Mouse (Mus musculus) midbrain, postnatal 0 days (tissue): ENCODE results near the gene Rftn1. TPM values are rescaled to one million over a fixed set of nuclear protein-coding genes. Genes with fewer than 3 reads are reported as not detected.

Experiments
- ATAC-seq: fragments of 200-750 bp; cut with Nextera tagmentation; 2 replicates; pipeline ENCODE4 v1.8.0; 2017; ENCODE audit warnings: moderate number of reproducible peaks, mild to moderate bottlenecking, moderate TSS enrichment, moderate library complexity; ENCODE audit not compliant: low FRiP score
- DNase-seq: peaks from one replicate; pipeline ENCODE4 v3.0.0-alpha.2; 2015; ENCODE audit warnings: low spot score
- H3K27ac ChIP-seq: fragments of 300-500 bp; sonication (generic); 2 replicates; pipeline ENCODE4 v1.5.1; 2014; ENCODE audit warnings: low read depth, mild to moderate bottlenecking, low read length, mixed read lengths
- H3K27me3 ChIP-seq: fragments of 300-500 bp; sonication (generic); 2 replicates; pipeline ENCODE4 v1.6.1; 2014; ENCODE audit warnings: low read length, control low read depth, mixed read lengths; ENCODE audit not compliant: insufficient read depth
- H3K36me3 ChIP-seq: fragments of 300-500 bp; sonication (generic); 2 replicates; pipeline ENCODE4 v1.6.1; 2014; ENCODE audit warnings: low read length, control low read depth, mixed read lengths; ENCODE audit not compliant: insufficient read depth
- H3K4me1 ChIP-seq: fragments of 300-500 bp; sonication (generic); 2 replicates; pipeline ENCODE4 v1.6.1; 2014; ENCODE audit warnings: mild to moderate bottlenecking, control low read depth, antibody characterized with exemption, low read length, mixed read lengths; ENCODE audit not compliant: insufficient read depth
- H3K4me2 ChIP-seq: fragments of 300-500 bp; sonication (generic); 2 replicates; pipeline ENCODE4 v1.6.1; 2014; ENCODE audit warnings: low read depth, mild to moderate bottlenecking, low read length, mixed read lengths; ENCODE audit not compliant: poor library complexity, severe bottlenecking
- H3K4me3 ChIP-seq: fragments of 300-500 bp; sonication (generic); 2 replicates; pipeline ENCODE4 v1.5.1; 2014; ENCODE audit warnings: low read depth, mild to moderate bottlenecking, low read length, moderate library complexity
- H3K9ac ChIP-seq: fragments of 300-500 bp; sonication (generic); replicated peaks from 2 replicates; pipeline ENCODE4 v1.6.1; 2014; ENCODE audit warnings: mild to moderate bottlenecking, low read length, moderate library complexity, mixed read lengths; ENCODE audit not compliant: poor library complexity, severe bottlenecking
- H3K9me3 ChIP-seq: fragments of 300-500 bp; sonication (generic); 2 replicates; pipeline ENCODE4 v1.6.1; 2016; ENCODE audit warnings: low read length, control low read depth
- CTCF ChIP-seq: IDR thresholded peaks from 2 replicates; pipeline ENCODE4 v1.5.1; 2016; ENCODE audit warnings: antibody characterized with exemption, mild to moderate bottlenecking
- WGBS: fragments of 180-500 bp; shearing (Covaris S2); extraction: QIAGEN DNeasy Blood & Tissue Kit; methylation state at CpG from one replicate; pipeline ENCODE4 v1.1.7; 2014; 5-methylcytosine and 5-hydroxymethylcytosine counted together
- polyA plus RNA-seq: library from polyadenylated mRNA; unstranded; fragments of >200 nt; fragmentation: Nextera tagmentation; extraction: Ambion mirVana; gene quantifications from 2 replicates; pipeline ENCODE4 v1.2.1, GENCODE M21; 2015
- total RNA-seq: library from RNA; depleted of rRNA; stranded (reverse); fragments of >200 nt; gene quantifications from 2 replicates; pipeline ENCODE4 v1.2.3, GENCODE M21; 2014

Rftn1 gene
- total and polyA plus RNA-seq, 2 experiments from 2014 or later, result 28.2 to 46.4 TPM

- no peaks in the 10 kb centered on the region for H3K4me1 ChIP-seq
- ATAC-seq, result no peak
- TF ChIP-seq CTCF, result no peak
- H3K4me3 ChIP-seq, result no peak overlapping the region
- no peaks in the 10 kb centered on the region for H3K9me3 ChIP-seq
- H3K27ac ChIP-seq, result no peak overlapping the region
- no peak overlapping the region for H3K9ac ChIP-seq
- DNase-seq, result no peak
- 87% methylated on average over 4 of the region's 4 CpGs for WGBS
- no peaks in the 10 kb centered on the region for H3K36me3 ChIP-seq
- H3K27me3 ChIP-seq, result no peaks in the 10 kb centered on the region
- H3K4me2 ChIP-seq, result no peak overlapping the region
Observed at GRCm38 (mm10) chr17:50061446-50061845, 129.0 kb downstream of the Rftn1 start.

- Histone ChIP-seq H3K9ac (no peak overlapping the region), H3K27ac (no peak overlapping the region), H3K4me2 (no peak overlapping the region), H3K27me3 (no peaks in the 10 kb centered on the region), H3K9me3 (no peaks in the 10 kb centered on the region), H3K36me3 (no peaks in the 10 kb centered on the region), H3K4me1 (no peaks in the 10 kb centered on the region), H3K4me3 (no peak overlapping the region)
- DNase-seq, result no peak
- no peak for TF ChIP-seq CTCF
- ATAC-seq, result no peak
- 76% methylated on average over 2 of the region's 2 CpGs for WGBS
Observed at GRCm38 (mm10) chr17:50060220-50060619, 130.3 kb downstream of the Rftn1 start.

GRCm38 (mm10) chr17:50059417-50059816 is 131.1 kb downstream of the Rftn1 start:
- 88% methylated on average over 5 of the region's 5 CpGs for whole genome bisulfite sequencing
- ATAC-seq (no peak), DNase-seq (no peak)
- Histone ChIP-seq H3K4me3 (no peak overlapping the region), H3K27me3 (no peaks in the 10 kb centered on the region), H3K36me3 (no peaks in the 10 kb centered on the region), H3K27ac (no peak overlapping the region), H3K9me3 (no peaks in the 10 kb centered on the region), H3K4me2 (no peak overlapping the region), H3K4me1 (no peaks in the 10 kb centered on the region), H3K9ac (no peak overlapping the region)
- no peak for TF ChIP-seq CTCF

- no peak for TF ChIP-seq CTCF
- Histone ChIP-seq H3K36me3 (no peaks in the 10 kb centered on the region), H3K4me3 (no peak overlapping the region), H3K4me2 (no peak overlapping the region; the same call in 1 of the 2 replicates), H3K27me3 (no peaks in the 10 kb centered on the region), H3K4me1 (no peaks in the 10 kb centered on the region), H3K9me3 (no peaks in the 10 kb centered on the region), H3K27ac (no peak overlapping the region), H3K9ac (no peak overlapping the region)
- ATAC-seq, result 0 out of 2 replicates have a peak, but pooled peaks have one; percentile 13
- DNase-seq, result peak; percentile 63
- WGBS, result 45% methylated on average over 16 of the region's 16 CpGs
Observed at GRCm38 (mm10) chr17:50055154-50055756, 135.2 kb downstream of the Rftn1 start.

- 84% methylated on average over 7 of the region's 7 CpGs for WGBS
- no peak for ATAC-seq
Observed at GRCm38 (mm10) chr17:50054586-50054985, 135.9 kb downstream of the Rftn1 start.

GRCm38 (mm10) chr17:50053961-50054360 is 136.5 kb downstream of the Rftn1 start:
- H3K27ac ChIP-seq, result no peak overlapping the region
- no peaks in the 10 kb centered on the region for H3K9me3 ChIP-seq
- H3K4me2 ChIP-seq, result no peak overlapping the region
- TF ChIP-seq CTCF, result no peak
- H3K4me1 ChIP-seq, result no peaks in the 10 kb centered on the region
- ATAC-seq (no peak), DNase-seq (no peak)
- 94% methylated on average over 1 of the region's 1 CpGs for WGBS
- H3K4me3 ChIP-seq, result no peak overlapping the region
- no peaks in the 10 kb centered on the region for H3K27me3 ChIP-seq
- no peak overlapping the region for H3K9ac ChIP-seq
- H3K36me3 ChIP-seq, result no peaks in the 10 kb centered on the region

More at GRCm38 (mm10) chr17:50054586-50054985, 135.9 kb downstream of the Rftn1 start:
- Histone ChIP-seq H3K4me3 (no peak overlapping the region), H3K36me3 (no peaks in the 10 kb centered on the region), H3K9ac (no peak overlapping the region), H3K27me3 (no peaks in the 10 kb centered on the region), H3K9me3 (no peaks in the 10 kb centered on the region), H3K4me1 (no peaks in the 10 kb centered on the region), H3K4me2 (no peak overlapping the region), H3K27ac (no peak overlapping the region)
- DNase-seq, result peak; percentile 72
- no peak for TF ChIP-seq CTCF
